Mouse (Mus musculus): ENCODE data around the gene Tas1r1. TPM values are rescaled to one million over a fixed set of nuclear protein-coding genes. Genes with fewer than 3 reads are reported as not detected.

The Tas1r1 gene
- polyA plus RNA-seq, 1 experiment from 2014 or later, result 2.0 TPM

GRCm38 (mm10) chr4:151997701-151998100, 40.7 kb downstream of the Tas1r1 start:
- Histone ChIP-seq H3K36me3 (ENCODE audit: control insufficient read depth, insufficient read depth, low read length) (no peaks in the 10 kb centered on the region), H3K27me3 (replicated peaks; ENCODE audit: control insufficient read depth, insufficient read depth, low read length) (no peaks in the 10 kb centered on the region), H3K4me1 (ENCODE audit: control insufficient read depth, insufficient read depth, low read depth, low read length) (peaks cover 20% of the 10 kb centered on the region), H3K4me3 (ENCODE audit: low read length) (no peak overlapping the region; the same call in 1 of the 2 replicates), H3K4me2 (ENCODE audit: low read length) (peak overlapping the region; percentile 71), H3K9ac (ENCODE audit: low read depth, low read length) (no peak overlapping the region), H3K27ac (ENCODE audit: low read depth, low read length) (no peak overlapping the region), H3K9me3 (ENCODE audit: control insufficient read depth, low read length) (no peaks in the 10 kb centered on the region)
- 76% methylated on average over 3 of the region's 3 CpGs for WGBS
- no peak for ATAC-seq

- Histone ChIP-seq H3K27ac (ENCODE audit: low read depth, low read length) (peak overlapping the region; percentile 90), H3K27me3 (replicated peaks; ENCODE audit: control insufficient read depth, insufficient read depth, low read length) (no peaks in the 10 kb centered on the region), H3K9me3 (ENCODE audit: control insufficient read depth, low read length) (no peaks in the 10 kb centered on the region), H3K4me1 (ENCODE audit: control insufficient read depth, insufficient read depth, low read depth, low read length) (peaks cover 20% of the 10 kb centered on the region), H3K9ac (ENCODE audit: low read depth, low read length) (peak overlapping the region; percentile 82), H3K4me3 (ENCODE audit: low read length) (peak overlapping the region; percentile 99), H3K4me2 (ENCODE audit: low read length) (peak overlapping the region; percentile 71), H3K36me3 (ENCODE audit: control insufficient read depth, insufficient read depth, low read length) (peaks cover 7% of the 10 kb centered on the region)
- no peak for ATAC-seq
- WGBS, result 4% methylated on average over 13 of the region's 13 CpGs
Measured at GRCm38 (mm10) chr4:151996951-151997222, 41.5 kb downstream of the Tas1r1 start.

GRCm38 (mm10) chr4:151996173-151996950, 42.0 kb downstream of the Tas1r1 start, which contains the start of gene Phf13:
Gene Phf13, minus strand, starts transcription at chr4:151996258.
- peak within 1 kb of the TSS; percentile 88 for H3K4me2 ChIP-seq (ENCODE audit: low read length)
- H3K4me1 ChIP-seq (ENCODE audit: control insufficient read depth, insufficient read depth, low read depth, low read length), result peaks cover 20% of the 10 kb centered on the region
- peak within 1 kb of the TSS; percentile 99 for H3K4me3 ChIP-seq (ENCODE audit: low read length)
- peak; percentile 98 for ATAC-seq
- peak within 1 kb of the TSS; percentile 90 for H3K27ac ChIP-seq (ENCODE audit: low read depth, low read length)
- no peaks in the 10 kb centered on the region for H3K9me3 ChIP-seq (ENCODE audit: control insufficient read depth, low read length)
- peaks cover 11% of the 10 kb centered on the region for H3K36me3 ChIP-seq (ENCODE audit: control insufficient read depth, insufficient read depth, low read length)
- WGBS, result under 1% methylated on average over 87 of the region's 94 CpGs
- H3K27me3 ChIP-seq (replicated peaks; ENCODE audit: control insufficient read depth, insufficient read depth, low read length), result no peaks in the 10 kb centered on the region
- H3K9ac ChIP-seq (ENCODE audit: low read depth, low read length), result peak within 1 kb of the TSS; percentile 95

- Histone ChIP-seq H3K4me1 (ENCODE audit: control insufficient read depth, insufficient read depth, low read depth, low read length) (peaks cover 20% of the 10 kb centered on the region), H3K27me3 (replicated peaks; ENCODE audit: control insufficient read depth, insufficient read depth, low read length) (no peaks in the 10 kb centered on the region), H3K36me3 (ENCODE audit: control insufficient read depth, insufficient read depth, low read length) (peaks cover 19% of the 10 kb centered on the region), H3K27ac (ENCODE audit: low read depth, low read length) (peak overlapping the region; percentile 77), H3K9ac (ENCODE audit: low read depth, low read length) (peak overlapping the region; percentile 95), H3K9me3 (ENCODE audit: control insufficient read depth, low read length) (no peaks in the 10 kb centered on the region), H3K4me2 (ENCODE audit: low read length) (peak overlapping the region; percentile 88), H3K4me3 (ENCODE audit: low read length) (peak overlapping the region; percentile 99)
- ATAC-seq, result no peak
- WGBS, result under 1% methylated on average over 61 of the region's 111 CpGs
Measured at GRCm38 (mm10) chr4:151995371-151996172, 42.8 kb downstream of the Tas1r1 start.

GRCm38 (mm10) chr4:151994228-151995171, 43.9 kb downstream of the Tas1r1 start:
- WGBS, result 1% methylated on average over 43 of the region's 61 CpGs
- Histone ChIP-seq H3K9me3 (ENCODE audit: control insufficient read depth, low read length) (no peaks in the 10 kb centered on the region), H3K27me3 (replicated peaks; ENCODE audit: control insufficient read depth, insufficient read depth, low read length) (no peaks in the 10 kb centered on the region), H3K4me2 (ENCODE audit: low read length) (peak overlapping the region; percentile 88), H3K36me3 (ENCODE audit: control insufficient read depth, insufficient read depth, low read length) (peaks cover 21% of the 10 kb centered on the region), H3K4me3 (ENCODE audit: low read length) (peak overlapping the region; percentile 99), H3K4me1 (ENCODE audit: control insufficient read depth, insufficient read depth, low read depth, low read length) (peaks cover 20% of the 10 kb centered on the region), H3K27ac (ENCODE audit: low read depth, low read length) (peak overlapping the region; percentile 77), H3K9ac (ENCODE audit: low read depth, low read length) (peak overlapping the region; percentile 95)
- no peak for ATAC-seq

GRCm38 (mm10) chr4:151993035-151993434, 45.3 kb downstream of the Tas1r1 start:
- Histone ChIP-seq H3K9ac (ENCODE audit: low read depth, low read length) (no peak overlapping the region), H3K9me3 (ENCODE audit: control insufficient read depth, low read length) (no peaks in the 10 kb centered on the region), H3K27ac (ENCODE audit: low read depth, low read length) (no peak overlapping the region), H3K4me3 (ENCODE audit: low read length) (no peak overlapping the region), H3K4me1 (ENCODE audit: control insufficient read depth, insufficient read depth, low read depth, low read length) (peaks cover 20% of the 10 kb centered on the region), H3K4me2 (ENCODE audit: low read length) (no peak overlapping the region), H3K27me3 (replicated peaks; ENCODE audit: control insufficient read depth, insufficient read depth, low read length) (no peaks in the 10 kb centered on the region), H3K36me3 (ENCODE audit: control insufficient read depth, insufficient read depth, low read length) (peaks cover 21% of the 10 kb centered on the region)
- 85% methylated on average over 6 of the region's 6 CpGs for WGBS
- no peak for ATAC-seq

- no peak overlapping the region for H3K9ac ChIP-seq (ENCODE audit: low read depth, low read length)
- WGBS, result 91% methylated on average over 9 of the region's 9 CpGs
- peaks cover 21% of the 10 kb centered on the region for H3K36me3 ChIP-seq (ENCODE audit: control insufficient read depth, insufficient read depth, low read length)
- no peak for ATAC-seq
- no peaks in the 10 kb centered on the region for H3K9me3 ChIP-seq (ENCODE audit: control insufficient read depth, low read length)
- H3K4me2 ChIP-seq (ENCODE audit: low read length), result no peak overlapping the region
- H3K4me1 ChIP-seq (ENCODE audit: control insufficient read depth, insufficient read depth, low read depth, low read length), result peaks cover 20% of the 10 kb centered on the region
- no peak overlapping the region for H3K27ac ChIP-seq (ENCODE audit: low read depth, low read length)
- H3K4me3 ChIP-seq (ENCODE audit: low read length), result no peak overlapping the region
- no peaks in the 10 kb centered on the region for H3K27me3 ChIP-seq (replicated peaks; ENCODE audit: control insufficient read depth, insufficient read depth, low read length)
Measured at GRCm38 (mm10) chr4:151992091-151992490, 46.3 kb downstream of the Tas1r1 start.

GRCm38 (mm10) chr4:151989110-151989488, 49.3 kb downstream of the Tas1r1 start:
- Histone ChIP-seq H3K27ac (ENCODE audit: low read depth, low read length) (no peak overlapping the region), H3K36me3 (ENCODE audit: control insufficient read depth, insufficient read depth, low read length) (peaks cover 21% of the 10 kb centered on the region), H3K9ac (ENCODE audit: low read depth, low read length) (no peak overlapping the region; the same call in 1 of the 2 replicates), H3K4me1 (ENCODE audit: control insufficient read depth, insufficient read depth, low read depth, low read length) (peaks cover 19% of the 10 kb centered on the region), H3K4me2 (ENCODE audit: low read length) (peak overlapping the region; percentile 60), H3K27me3 (replicated peaks; ENCODE audit: control insufficient read depth, insufficient read depth, low read length) (no peaks in the 10 kb centered on the region), H3K4me3 (ENCODE audit: low read length) (peak overlapping the region; percentile 64), H3K9me3 (ENCODE audit: control insufficient read depth, low read length) (no peaks in the 10 kb centered on the region)
- peak; percentile 22 for ATAC-seq
- WGBS, result 34% methylated on average over 6 of the region's 6 CpGs

Measured in hindbrain, embryonic 16.5 days (tissue).